Mouse (Mus musculus) stomach, postnatal 0 days (tissue): ENCODE data around the gene Hoxa3. TPM values are rescaled to one million over a fixed set of nuclear protein-coding genes. Genes with fewer than 3 reads are reported as not detected.
A peak's percentile ranks its signal among the peaks of the same experiment; 100 is the strongest.

Source experiments
- ATAC-seq: fragments of 200-750 bp; cut with Nextera tagmentation; 2 replicates; pipeline ENCODE4 v1.8.0; 2017; ENCODE audit not compliant: low FRiP score, low TSS enrichment
- DNase-seq: peaks from one replicate; pipeline ENCODE4 v3.0.0-alpha.2; 2016; ENCODE audit warnings: low spot score
- H3K27ac ChIP-seq: fragments of 300-500 bp; sonication (generic); replicated peaks from 2 replicates; pipeline ENCODE4 v1.5.1; 2014; ENCODE audit warnings: mild to moderate bottlenecking, control low read depth
- H3K27me3 ChIP-seq: fragments of 300-500 bp; sonication (generic); 2 replicates; pipeline ENCODE4 v1.6.1; 2014; ENCODE audit warnings: low read length; ENCODE audit not compliant: control insufficient read depth, insufficient read depth
- H3K36me3 ChIP-seq: fragments of 300-500 bp; sonication (generic); 2 replicates; pipeline ENCODE4 v1.6.1; 2014; ENCODE audit warnings: low read length, mixed read lengths; ENCODE audit not compliant: control insufficient read depth, insufficient read depth
- H3K4me1 ChIP-seq: fragments of 300-500 bp; sonication (generic); replicated peaks from 2 replicates; pipeline ENCODE4 v1.6.1; 2014; ENCODE audit warnings: antibody characterized with exemption; ENCODE audit not compliant: control insufficient read depth, insufficient read depth
- H3K4me2 ChIP-seq: fragments of 300-500 bp; sonication (generic); replicated peaks from 2 replicates; pipeline ENCODE4 v1.6.1; 2014; ENCODE audit warnings: low read depth, mild to moderate bottlenecking, control low read depth, moderate library complexity
- H3K4me3 ChIP-seq: fragments of 300-500 bp; sonication (generic); 2 replicates; pipeline ENCODE4 v1.5.1; 2014; ENCODE audit warnings: low read depth, low read length, control low read depth
- H3K9ac ChIP-seq: fragments of 300-500 bp; sonication (generic); 2 replicates; pipeline ENCODE4 v1.6.1; 2014; ENCODE audit warnings: mild to moderate bottlenecking, low read length, control low read depth, mixed read lengths
- H3K9me3 ChIP-seq: fragments of 300-500 bp; sonication (generic); 2 replicates; pipeline ENCODE4 v1.6.1; 2016; ENCODE audit warnings: low read length; ENCODE audit not compliant: control insufficient read depth
- CTCF ChIP-seq: IDR thresholded peaks from 2 replicates; pipeline ENCODE4 v1.5.1; 2016; ENCODE audit warnings: antibody characterized with exemption, low read depth, mild to moderate bottlenecking, moderate library complexity
- EP300 ChIP-seq: optimal IDR thresholded peaks from 2 replicates; pipeline ENCODE3; 2016; ENCODE audit warnings: antibody characterized with exemption
- WGBS: fragments of 180-500 bp; shearing (Covaris S2); extraction: QIAGEN DNeasy Blood & Tissue Kit; methylation state at CpG from one replicate; pipeline ENCODE4 v1.1.7; 2014; 5-methylcytosine and 5-hydroxymethylcytosine counted together
- polyA plus RNA-seq: library from polyadenylated mRNA; unstranded; fragments of >200 nt; fragmentation: Nextera tagmentation; extraction: Ambion mirVana; gene quantifications from 2 replicates; pipeline ENCODE4 v1.2.1, GENCODE M21; 2015

Hoxa3 gene
- polyA plus RNA-seq, 1 experiment from 2014 or later, result 2.8 TPM

DNA sequence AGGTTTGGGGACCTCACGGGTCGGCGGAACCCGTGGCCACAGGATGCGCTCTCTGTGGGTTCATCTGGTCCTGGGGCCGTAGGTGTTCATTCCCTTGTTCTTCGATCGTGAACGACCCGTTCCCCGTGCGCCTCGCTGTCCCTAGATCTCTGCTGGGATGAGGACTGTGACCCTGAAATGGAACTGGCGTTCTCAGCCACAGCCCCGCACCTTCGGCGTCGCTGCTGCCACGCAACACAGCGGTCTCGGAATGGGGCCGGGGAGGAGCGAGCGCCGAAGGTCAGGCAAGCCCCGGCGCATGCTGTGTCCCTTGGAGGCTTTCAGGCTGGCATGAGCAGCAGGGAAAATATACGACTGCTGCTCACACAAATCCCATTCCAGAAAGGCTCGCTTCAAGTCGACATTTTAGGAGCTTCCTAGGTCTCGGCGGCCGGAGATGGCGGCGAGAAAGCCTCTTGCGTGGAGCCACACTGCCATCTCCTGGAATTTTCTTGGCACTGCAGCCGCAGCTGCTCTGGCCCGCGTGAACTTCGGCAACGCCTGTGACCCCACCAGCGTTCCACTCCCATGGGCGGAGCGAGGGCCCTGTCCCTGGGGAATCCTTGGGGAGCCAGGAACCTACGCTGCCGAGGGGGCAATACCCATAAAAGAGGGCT, 8.3 kb upstream of the Hoxa3 start, which contains the start of gene Hoxa7:
Hoxa7 (minus strand) TSS at position 518 of the 656 bp plus-strand sequence.
- Histone ChIP-seq H3K9ac (peak within 1 kb of the TSS; percentile 67), H3K4me3 (peak within 1 kb of the TSS; percentile 58), H3K27me3 (peaks cover 35% of the 10 kb centered on the region; the same call in 1 of the 2 replicates), H3K36me3 (no peaks in the 10 kb centered on the region), H3K27ac (peak within 1 kb of the TSS; percentile 58; the same call in 1 of the 2 replicates), H3K4me2 (peak within 1 kb of the TSS; percentile 88), H3K9me3 (no peaks in the 10 kb centered on the region), H3K4me1 (no peaks in the 10 kb centered on the region)
- ATAC-seq (peak; percentile 56), DNase-seq (peak; percentile 86)
- WGBS, result 1% methylated on average over 46 of the region's 46 CpGs
- TF ChIP-seq EP300 (no peak), CTCF (peak; percentile 98)

DNA sequence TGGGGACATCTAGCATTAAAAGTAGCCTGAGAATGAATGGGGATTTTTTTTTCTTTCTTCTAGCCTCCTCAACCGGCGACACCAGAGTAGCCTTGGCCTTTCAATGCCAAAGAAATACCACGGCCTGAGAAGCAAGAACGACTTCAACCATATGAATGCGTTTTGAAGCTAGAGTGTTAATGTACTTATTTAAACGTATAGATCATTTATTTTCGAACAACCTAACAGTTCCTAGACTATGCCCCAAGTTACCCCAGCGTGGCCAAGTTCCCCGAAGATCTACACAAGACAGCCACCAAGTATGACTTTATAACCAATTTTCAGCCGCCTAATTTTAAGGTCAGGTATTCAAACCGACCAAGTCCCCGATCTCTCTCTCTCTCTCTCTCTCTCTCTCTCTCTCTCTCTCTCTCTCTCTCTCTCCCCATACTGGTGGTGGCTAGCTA, 7.8 kb upstream of the Hoxa3 start:
- H3K27ac ChIP-seq, result no peak overlapping the region
- peak overlapping the region; percentile 88 for H3K4me2 ChIP-seq
- H3K4me1 ChIP-seq, result no peaks in the 10 kb centered on the region
- no peak for DNase-seq
- ATAC-seq, result no peak
- WGBS, result 28% methylated on average over 12 of the region's 12 CpGs
- no peaks in the 10 kb centered on the region for H3K36me3 ChIP-seq
- H3K9me3 ChIP-seq, result no peaks in the 10 kb centered on the region
- peak overlapping the region; percentile 58 for H3K4me3 ChIP-seq
- TF ChIP-seq EP300, result no peak
- no peak for TF ChIP-seq CTCF
- H3K27me3 ChIP-seq, result peaks cover 33% of the 10 kb centered on the region; the same call in 1 of the 2 replicates
- H3K9ac ChIP-seq, result peak overlapping the region; percentile 67

DNA sequence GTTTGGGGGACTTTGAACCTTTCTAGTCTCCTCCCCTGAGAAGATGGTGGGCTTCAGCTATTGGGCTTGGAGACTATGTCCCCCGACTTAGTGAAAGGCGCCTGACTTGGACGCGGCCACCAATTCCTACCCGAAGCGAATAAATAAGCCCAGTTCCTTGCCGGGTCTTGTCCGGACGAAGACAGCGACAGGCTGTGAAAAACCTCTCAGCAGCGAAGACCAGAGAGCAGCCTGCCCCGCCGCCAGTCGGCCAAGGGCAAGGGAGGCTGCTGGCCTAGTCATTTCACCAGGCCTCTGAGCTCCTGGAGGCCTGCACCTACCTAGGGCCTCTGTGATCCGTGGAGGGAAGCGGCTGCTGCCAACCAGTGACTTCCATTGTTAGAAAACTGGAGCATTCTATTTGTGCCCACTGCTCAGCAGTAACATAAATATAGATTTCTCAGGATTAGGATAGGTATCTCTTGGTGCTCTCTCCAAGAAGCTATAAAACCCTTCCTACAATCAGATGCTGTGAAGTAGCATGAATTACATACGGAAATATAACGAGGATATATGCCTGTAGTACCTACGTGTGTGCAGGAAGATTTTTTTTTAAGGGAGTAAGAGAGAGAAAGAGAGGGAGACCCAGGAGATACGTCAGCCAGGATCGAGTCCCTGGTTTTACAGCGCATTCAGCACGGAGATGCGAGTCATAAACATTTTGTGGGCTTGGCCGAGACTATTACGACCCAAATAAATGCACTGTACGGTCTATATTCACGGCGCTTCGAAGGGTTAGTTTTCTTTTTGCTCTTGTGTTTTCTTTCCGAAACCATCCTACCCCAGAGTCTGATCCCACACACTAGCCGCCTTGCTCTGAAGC, 7.1 kb upstream of the Hoxa3 start:
- no peaks in the 10 kb centered on the region for H3K9me3 ChIP-seq
- H3K4me1 ChIP-seq, result no peaks in the 10 kb centered on the region
- no peaks in the 10 kb centered on the region for H3K36me3 ChIP-seq
- 46% methylated on average over 32 of the region's 32 CpGs for WGBS
- DNase-seq, result no peak
- ATAC-seq, result no peak
- peaks cover 32% of the 10 kb centered on the region; the same call in 1 of the 2 replicates for H3K27me3 ChIP-seq
- peak overlapping the region; percentile 36; the same call in 1 of the 2 replicates for H3K27ac ChIP-seq
- peak overlapping the region; percentile 58 for H3K4me3 ChIP-seq
- H3K4me2 ChIP-seq, result peak overlapping the region; percentile 88
- no peak overlapping the region for H3K9ac ChIP-seq
- TF ChIP-seq EP300, result no peak
- no peak for TF ChIP-seq CTCF

DNA sequence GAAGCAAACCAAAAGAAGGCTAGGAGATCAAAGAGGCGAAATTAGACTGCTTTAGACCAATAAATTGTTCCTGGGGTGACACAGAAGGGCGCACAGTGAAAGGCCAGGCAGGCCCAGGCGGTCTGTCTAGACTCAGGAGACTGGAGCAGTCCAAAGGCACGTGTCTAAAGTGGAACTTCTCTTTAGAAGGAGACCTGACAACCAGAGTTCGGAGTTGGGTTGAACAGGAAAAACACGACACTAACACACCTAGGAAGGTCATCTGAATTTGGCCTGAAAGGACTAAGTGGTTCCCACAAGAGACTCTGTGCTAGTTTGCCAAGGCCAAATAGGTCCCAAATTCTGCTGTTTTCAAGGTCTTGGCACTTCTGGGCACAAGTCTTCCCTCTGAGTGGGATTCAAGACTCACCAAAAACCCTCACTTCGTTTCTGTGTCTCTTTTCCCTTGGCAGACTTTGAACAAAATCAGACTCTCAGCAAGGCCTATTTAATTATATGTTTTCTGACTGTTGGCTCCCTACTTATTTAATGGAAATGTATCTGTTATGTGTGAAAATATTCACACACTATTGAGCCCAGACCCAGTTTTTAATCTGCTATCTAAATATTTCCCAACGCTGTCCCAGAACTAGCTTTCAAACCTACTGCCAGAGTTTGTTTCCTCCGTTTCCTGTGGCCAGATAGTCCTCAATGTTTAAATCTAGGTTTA, 6.3 kb upstream of the Hoxa3 start:
- H3K4me2 ChIP-seq, result no peak overlapping the region
- DNase-seq (no peak), ATAC-seq (no peak)
- no peaks in the 10 kb centered on the region for H3K36me3 ChIP-seq
- WGBS, result 51% methylated on average over 9 of the region's 9 CpGs
- no peak overlapping the region for H3K9ac ChIP-seq
- H3K4me3 ChIP-seq, result 0 out of 2 replicates have a peak overlapping the region, but pooled peaks have one; percentile 58
- no peaks in the 10 kb centered on the region for H3K9me3 ChIP-seq
- H3K27me3 ChIP-seq, result peaks cover 37% of the 10 kb centered on the region; the same call in 1 of the 2 replicates
- TF ChIP-seq CTCF, result no peak
- no peak for TF ChIP-seq EP300
- H3K27ac ChIP-seq, result no peak overlapping the region
- no peaks in the 10 kb centered on the region for H3K4me1 ChIP-seq

DNA sequence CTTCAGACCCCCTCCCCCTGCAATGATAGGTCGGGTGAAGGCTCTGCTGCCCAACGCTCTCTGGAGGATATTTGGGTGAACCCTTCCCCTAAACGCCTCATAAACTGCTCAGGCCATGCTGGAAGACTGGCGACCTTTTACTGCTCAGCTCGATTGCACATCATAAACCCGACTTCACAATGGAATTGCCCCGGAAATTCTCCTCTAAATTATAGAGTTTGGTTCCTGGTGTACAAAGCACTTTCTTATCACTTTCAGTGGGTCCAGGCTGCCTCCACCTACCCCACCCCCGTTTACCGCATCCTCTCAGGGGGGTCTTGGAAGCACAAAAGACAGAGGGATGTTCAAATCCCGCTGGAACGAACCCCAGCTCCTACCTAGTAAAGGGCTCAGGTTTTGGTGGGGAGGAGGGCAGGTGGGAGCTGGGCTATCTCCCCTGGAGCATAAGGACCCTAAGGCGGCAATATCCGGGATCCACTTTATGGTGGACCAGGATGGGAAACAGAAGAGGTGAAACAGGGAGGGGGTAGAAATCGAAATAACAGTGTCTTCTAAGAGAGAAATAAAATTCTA, 5.6 kb upstream of the Hoxa3 start:
- Histone ChIP-seq H3K9ac (no peak overlapping the region), H3K36me3 (no peaks in the 10 kb centered on the region), H3K4me3 (no peak overlapping the region), H3K4me1 (no peaks in the 10 kb centered on the region), H3K27ac (no peak overlapping the region), H3K27me3 (peaks cover 40% of the 10 kb centered on the region; the same call in 1 of the 2 replicates), H3K9me3 (no peaks in the 10 kb centered on the region), H3K4me2 (peak overlapping the region; percentile 36; the same call in 1 of the 2 replicates)
- WGBS, result 24% methylated on average over 14 of the region's 14 CpGs
- DNase-seq (no peak), ATAC-seq (no peak)
- TF ChIP-seq EP300, result no peak
- no peak for TF ChIP-seq CTCF
